Mouse (Mus musculus): ENCODE measurements at regions not wholly inside any gene's neighbourhood (a gene's known extent, or its start where the extent isn't known, plus 50 kb on each side); places are given as distances from the start of the nearest gene placed in this dataset.

DNA sequence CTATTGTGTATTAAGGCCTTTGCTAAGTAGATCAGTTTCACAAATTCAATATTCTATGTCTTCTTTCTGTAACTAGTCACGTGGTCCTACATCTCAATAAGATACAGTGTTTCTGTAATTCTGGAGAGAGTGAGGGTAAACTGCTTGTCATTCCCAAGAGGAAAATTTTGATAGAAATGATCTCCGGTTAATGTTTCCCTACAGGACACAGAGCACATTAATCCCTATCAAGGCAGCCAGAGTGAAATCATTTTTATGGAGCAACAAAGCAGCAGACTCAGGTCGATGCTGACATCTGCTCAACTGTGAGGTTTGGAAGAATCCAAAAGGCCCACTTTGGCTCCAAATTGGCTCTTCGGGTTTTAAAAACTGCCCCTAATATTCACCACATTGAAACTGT, 451.7 kb downstream of the Arl4a start:
- DNase-seq = no peak

- DNase-seq = no peak
Observed at GRCm38 (mm10) chr12:39577610-39578009, 460.2 kb downstream of the Arl4a start.

DNA sequence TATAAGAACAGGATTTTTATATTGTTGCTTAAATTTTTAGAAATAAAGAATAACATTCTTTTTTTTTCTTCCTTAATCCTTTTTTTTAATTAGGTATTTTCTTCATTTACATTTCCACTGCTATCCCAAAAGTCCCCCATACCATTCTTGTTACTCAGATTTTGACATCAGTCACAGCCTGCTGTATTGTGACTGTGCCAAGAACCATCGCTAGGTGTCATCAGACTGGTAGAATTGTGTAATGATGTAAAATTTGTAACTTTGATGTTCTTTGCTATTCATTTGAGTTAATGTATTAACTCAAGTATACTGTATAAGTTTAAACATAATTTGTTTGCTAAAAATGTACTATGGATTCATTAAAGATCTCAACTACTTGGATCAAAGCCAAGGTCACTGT, 465.0 kb downstream of the Arl4a start:
- DNase-seq = no peak

- no peak for DNase-seq
Observed at GRCm38 (mm10) chr12:39572147-39572546, 465.7 kb downstream of the Arl4a start.

DNA sequence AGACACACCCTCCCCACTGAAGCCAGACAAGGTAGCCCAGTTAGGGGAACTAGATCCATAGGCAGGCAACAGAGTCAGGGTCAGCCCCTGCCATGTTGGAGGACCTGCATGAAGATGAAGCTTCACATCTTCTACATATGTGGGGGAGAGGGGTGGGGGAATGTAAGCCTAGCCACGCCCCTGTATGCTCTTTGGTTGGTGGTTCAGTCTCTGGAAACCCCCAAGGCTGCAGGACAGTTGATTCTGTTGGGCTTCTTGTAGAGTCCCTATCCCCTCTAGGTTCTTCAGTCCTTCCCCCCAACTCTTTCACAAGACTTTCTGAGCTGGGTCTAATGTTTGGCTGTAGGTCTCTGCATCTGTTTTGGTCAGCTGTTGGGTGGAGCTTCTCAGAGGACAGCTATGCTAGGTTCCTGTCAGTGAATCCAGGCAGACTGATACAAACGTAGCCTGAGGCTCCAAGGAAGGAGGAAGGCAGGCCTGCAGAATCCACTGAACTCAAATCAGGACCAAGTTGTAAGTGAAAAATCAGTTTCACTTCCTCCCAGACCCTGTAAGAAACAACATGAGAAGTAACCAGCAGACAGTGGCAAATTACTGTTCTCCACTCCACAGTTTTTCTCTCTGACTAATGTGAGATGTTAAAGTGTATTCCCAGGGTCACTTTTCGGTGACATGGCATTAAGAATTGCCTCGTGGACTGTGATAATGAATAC, 476.9 kb downstream of the Arl4a start:
- no peak for DNase-seq

DNA sequence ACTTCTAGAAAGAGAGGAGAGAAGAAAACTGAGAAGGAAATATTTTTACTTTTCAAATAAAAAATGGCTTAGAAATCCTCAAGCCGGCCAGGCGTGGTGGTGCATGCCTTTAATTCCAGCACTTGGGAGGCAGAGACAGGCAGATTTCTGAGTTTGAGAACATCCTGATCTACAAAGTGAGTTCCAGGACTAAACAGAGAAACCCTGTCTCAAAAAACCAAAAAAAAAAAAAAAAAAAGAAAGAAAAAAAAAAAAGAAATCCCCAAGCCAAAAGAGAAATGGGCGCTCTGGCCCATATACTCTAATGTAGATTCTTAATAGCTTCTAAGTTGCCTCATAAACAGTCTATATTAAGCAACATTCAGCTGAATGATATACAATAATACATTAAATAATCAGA, 479.3 kb downstream of the Arl4a start:
- no peak for DNase-seq

GRCm38 (mm10) chr12:39536326-39536725, 501.5 kb downstream of the Arl4a start:
- DNase-seq = no peak

DNA sequence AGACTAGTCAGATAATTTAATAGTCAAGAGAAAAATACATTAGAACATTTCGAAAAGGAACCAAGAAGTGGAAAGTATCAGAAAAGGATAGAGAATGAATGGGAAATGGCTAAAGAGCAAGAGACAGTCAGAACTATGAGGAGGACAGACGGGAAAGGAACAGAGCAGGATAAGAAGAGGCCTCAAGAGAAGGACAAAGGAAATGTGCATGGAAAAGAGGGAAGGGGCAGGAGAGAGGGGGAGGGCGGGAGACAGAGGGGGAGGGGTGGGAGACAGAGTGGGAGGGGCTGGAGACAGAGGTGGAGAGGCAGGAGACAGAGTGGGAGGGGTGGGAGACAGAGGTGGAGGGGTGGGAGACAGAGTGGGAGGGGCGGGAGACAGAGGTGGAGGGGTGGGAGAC, 509.7 kb downstream of the Arl4a start:
- DNase-seq = no peak

- no peak for DNase-seq
Observed at GRCm38 (mm10) chr12:39527216-39527600, 510.6 kb downstream of the Arl4a start.

DNA sequence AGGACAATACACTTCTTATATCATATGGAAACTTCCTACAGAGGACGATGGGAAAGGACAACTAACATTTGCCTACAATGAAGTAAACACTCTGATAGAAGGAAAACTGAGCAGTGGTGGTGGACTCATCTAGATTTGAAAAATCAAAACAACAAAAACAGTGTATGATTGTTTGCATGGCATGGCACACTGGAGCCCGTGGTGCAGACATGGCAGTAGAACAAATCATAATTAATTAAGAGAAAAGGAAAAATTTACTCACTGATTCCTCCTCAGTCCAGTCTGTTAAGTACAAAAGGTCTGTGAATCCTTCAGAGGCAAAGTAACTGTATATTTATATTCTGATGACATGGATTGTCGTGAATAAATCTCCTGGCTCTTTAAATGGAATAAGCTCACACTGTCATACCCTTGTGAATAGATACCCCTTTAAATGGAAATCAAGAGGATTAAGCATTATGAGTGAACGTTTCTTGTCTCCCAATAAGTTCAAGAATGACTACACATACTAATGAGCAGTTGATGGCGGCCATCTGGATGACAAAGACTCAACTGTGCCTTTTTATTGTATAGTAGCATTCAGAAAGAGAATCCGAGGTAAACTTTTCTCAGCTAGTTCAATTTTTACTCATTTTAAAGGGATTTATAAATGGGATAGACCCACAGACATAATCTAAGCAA, 511.1 kb downstream of the Arl4a start:
- DNase-seq = no peak

- no peak for DNase-seq
Observed at GRCm38 (mm10) chr12:39515690-39516089, 522.1 kb downstream of the Arl4a start.

DNA sequence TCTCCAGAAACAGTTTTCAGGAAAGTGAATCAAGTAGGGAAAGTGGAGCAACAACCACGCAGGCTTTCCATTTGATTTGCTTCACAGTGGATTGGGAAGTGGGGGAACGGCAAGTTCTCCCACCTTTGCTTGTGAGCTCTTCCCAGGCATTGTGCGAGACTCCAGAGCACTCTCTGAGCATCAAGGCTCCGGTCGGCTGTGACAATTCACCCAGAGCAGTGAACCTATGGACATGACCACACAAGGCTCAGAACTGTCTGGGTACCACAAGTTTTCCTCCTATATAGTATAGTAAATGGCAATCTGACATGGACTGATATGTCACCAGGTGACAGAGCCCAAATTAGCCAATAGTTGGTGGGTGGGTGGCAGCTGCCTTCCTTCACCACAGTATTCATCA, 527.0 kb downstream of the Arl4a start:
- DNase-seq = no peak

GRCm38 (mm10) chr12:39510073-39510812, 527.6 kb downstream of the Arl4a start:
- peak; percentile 42 to 58 for DNase-seq

GRCm38 (mm10) chr12:39496203-39496602, 541.6 kb downstream of the Arl4a start:
- peak in 1 of 2 experiments; percentile 7 for DNase-seq

GRCm38 (mm10) chr12:39493578-39494218, 544.1 kb downstream of the Arl4a start:
- peak in 1 of 2 experiments; percentile 12 for DNase-seq

DNA sequence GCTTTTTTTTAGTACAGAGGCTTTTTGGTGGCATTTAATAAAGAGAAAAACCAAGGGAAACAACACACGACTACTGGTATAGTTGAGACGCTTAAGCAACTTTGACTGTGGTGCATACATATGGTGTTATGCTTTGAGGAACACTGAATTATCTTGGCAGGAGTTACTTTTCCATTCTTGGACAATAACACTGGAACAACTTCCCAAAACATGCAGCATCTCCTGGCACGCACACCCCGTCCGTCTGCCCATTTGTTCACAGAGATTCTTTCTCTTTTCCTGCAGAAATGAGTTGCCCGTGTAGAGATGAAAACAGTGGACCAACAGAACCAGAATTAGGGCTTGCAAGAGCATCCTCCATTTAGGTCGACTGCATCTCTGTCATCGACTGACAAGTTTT, 544.7 kb downstream of the Arl4a start:
- DNase-seq = no peak

DNA sequence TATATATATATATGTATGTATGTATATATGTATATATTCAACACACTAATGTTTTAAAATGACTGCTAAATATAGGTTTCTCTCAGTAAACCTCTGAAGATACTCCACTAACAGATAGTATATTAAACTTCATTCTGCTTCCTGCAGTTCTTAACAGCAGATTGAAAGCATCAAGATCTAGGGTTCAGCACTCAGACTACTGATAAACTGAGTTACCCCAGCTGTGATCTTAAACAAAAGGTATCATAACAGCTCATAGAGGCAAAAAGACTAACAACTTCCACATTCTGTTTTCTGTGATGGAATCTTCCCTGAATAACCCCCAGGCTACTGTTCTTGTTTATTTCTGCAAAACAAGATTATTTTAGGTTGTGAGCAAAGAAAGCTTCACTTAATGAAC, 564.8 kb downstream of the Arl4a start:
- DNase-seq = no peak

All from kidney, adult 8-10 months (tissue).